Mouse (Mus musculus): Measurements from ENCODE around the gene Mdp1. TPM values are rescaled to one million over a fixed set of nuclear protein-coding genes. Genes with fewer than 3 reads are reported as not detected.

Mdp1 gene
- 73.9 and 80.1 TPM in 2 replicates for polyA plus RNA-seq (2015; fragmentation: Nextera tagmentation; extraction: Ambion mirVana)

DNA sequence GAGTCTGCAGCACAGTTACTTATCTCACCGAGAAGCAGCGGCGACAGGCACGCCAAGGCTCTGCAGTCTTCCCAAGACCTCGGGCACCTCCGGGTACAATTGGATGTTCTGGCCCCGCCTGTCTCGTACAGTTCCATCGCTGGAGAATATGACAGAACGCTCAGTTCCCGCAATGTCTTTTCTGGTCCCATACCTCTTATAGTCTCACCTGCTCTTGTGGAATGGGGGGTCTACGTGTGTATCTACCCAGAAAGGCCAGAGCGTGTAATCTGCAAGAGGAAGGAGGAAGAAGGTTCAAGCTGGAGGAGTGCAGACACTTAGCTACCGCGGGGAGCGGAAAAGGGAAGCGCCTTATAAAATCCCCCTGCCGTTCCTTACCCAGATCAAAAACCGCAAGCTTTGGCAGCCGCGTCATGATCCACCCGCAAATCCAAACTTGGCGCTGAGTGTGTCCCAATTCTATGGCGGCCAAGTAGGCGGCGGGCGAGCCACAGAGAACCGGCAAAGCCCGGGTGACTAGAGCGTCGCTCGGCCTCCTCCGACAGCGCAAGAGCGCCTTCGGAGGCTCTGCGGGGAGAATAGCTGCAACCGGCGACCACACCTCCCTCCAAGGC is at the start of gene Mdp1:
Gene Mdp1 (minus strand): TSS at position 549 of the 614 bp plus-strand sequence.

DNA sequence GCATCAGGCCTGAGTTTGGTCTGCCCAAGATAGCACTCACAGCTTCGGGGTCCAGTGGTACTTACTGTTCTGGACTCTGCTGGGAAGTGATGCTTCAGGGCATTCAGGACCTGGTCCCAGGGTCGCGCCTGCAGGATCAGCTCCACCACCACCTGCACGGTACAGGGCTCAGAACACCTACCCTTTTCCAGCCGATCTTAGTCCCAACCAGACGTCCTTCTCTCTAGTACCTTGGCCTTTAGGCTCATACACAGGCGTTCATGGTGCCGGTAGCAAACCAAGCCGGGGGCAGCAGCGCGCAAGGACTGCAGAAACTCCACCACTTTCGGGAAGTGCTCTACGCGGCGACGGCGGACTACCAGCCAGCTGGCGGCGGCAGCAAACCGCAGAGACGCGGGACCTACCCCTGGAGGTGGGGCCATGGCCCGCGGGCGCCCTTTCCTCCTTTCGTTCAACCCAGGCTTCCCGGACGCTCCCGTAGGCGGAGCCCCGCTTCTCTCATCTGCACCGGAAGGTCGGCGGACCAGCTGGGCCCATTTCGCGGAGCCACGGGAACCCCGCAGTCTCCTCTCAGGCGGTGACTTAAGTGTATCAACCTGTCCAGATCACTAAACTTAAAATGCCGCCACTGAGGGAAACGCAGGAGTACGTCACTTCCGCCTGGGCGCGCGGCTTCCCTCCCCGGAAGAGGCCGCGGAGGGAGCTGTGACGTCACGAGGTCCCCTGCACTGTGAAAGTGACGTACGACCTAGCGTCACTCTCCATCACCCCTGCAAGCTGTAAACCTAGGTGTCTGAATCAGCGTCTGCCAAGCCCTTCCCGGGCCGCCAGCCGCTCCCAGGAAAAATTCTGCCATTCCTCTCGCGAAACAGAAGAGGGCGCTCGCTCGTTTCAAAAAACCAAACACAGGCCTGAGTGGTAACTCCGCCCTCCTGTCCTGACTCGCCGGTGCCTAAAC is 21.1 kb upstream of the Mdp1 start, which contains the start of gene Tinf2:
Gene Tinf2 (minus strand): TSS at position 661 of the 958 bp plus-strand sequence.

GRCm38 (mm10) chr14:55671833-55672740 is 11.8 kb upstream of the Mdp1 start, which contains the start of the genes Gmpr2 and Nedd8:
Gmpr2 (plus strand) TSS chr14:55671941.
Nedd8 (minus strand) TSS chr14:55672124.

GRCm38 (mm10) chr14:55649884-55650283 is 10.4 kb downstream of the Mdp1 start, which contains the start of gene Tssk4:
Tssk4 (plus strand) TSS chr14:55650184.

GRCm38 (mm10) chr14:55643060-55643907 is 17.0 kb downstream of the Mdp1 start, which contains the start of gene Tm9sf1:
Tm9sf1 (minus strand) TSS chr14:55643806.

DNA sequence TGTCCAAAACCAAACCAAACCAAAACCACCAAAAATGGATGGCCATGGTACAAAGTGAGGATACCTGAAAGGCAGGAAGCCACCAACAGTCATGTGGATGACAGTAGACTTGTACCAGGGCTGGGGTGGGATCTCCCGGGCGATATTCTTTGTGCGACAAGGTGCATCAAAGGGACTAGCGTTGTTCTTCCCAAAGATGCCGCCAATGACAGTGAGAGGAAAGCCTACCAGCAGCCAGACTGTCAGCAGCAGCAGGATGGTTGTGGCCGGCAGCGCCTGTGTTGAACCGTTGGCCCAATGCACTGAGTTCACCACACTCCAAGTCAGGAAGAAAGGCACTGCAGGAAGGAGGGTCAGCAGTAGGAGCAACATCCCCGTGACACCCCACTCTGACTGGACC is 22.5 kb downstream of the Mdp1 start, which contains the start of gene Gm49378:
Gene Gm49378 (minus strand): TSS at position 101 of the 400 bp plus-strand sequence.

DNA sequence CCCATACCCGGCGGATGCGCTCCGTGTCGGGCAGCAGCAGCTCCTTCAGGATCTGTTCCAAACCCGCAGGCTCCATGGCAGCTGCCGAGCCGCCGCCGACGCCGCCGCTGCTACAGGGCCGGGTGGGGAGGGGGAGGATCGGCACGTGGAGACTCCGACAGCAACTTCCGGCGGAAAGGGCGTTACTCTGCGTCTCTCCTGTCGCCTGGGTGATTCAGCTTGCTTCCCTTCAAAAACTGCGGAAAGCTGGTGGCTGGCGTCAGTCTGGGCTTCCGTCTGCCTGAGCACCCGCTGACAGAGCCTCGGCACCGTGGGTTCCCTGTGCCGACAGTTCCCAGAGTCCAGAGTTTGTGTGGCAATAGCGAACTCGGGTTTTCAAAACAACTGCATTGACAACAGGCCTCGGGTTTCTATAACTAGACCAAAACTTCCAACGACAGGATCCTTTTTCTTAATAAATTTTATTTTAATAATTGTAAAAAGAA is 24.7 kb downstream of the Mdp1 start, which contains the start of gene Ipo4:
Gene Ipo4 (minus strand): TSS at position 435 of the 485 bp plus-strand sequence.

GRCm38 (mm10) chr14:55617822-55618221 is 42.5 kb downstream of the Mdp1 start, which contains the start of gene Rec8:
Rec8 (plus strand) TSS chr14:55618037.

Other genes with a start within 250 kb of the Mdp1 start
- 23.9 and 29.2 TPM in 2 replicates for gene Dhrs4, start 181.8 kb downstream of the Mdp1 start, polyA plus RNA-seq (2015; fragmentation: Nextera tagmentation; extraction: Ambion mirVana)
- 22.4 and 27.9 TPM in 2 replicates for gene Carmil3, start 169.9 kb downstream of the Mdp1 start, polyA plus RNA-seq (2015; fragmentation: Nextera tagmentation; extraction: Ambion mirVana)
- gene Cpne6, start 150.1 kb downstream of the Mdp1 start, polyA plus RNA-seq (2015; fragmentation: Nextera tagmentation; extraction: Ambion mirVana): 72.7 and 73.7 TPM in 2 replicates
- gene Nrl, start 135.5 kb downstream of the Mdp1 start, polyA plus RNA-seq (2015; fragmentation: Nextera tagmentation; extraction: Ambion mirVana): 0.53 and 0.66 TPM in 2 replicates
- 28.3 and 29.6 TPM in 2 replicates for gene Pck2, start 120.2 kb downstream of the Mdp1 start, polyA plus RNA-seq (2015; fragmentation: Nextera tagmentation; extraction: Ambion mirVana)
- gene Dcaf11, start 100.5 kb downstream of the Mdp1 start, polyA plus RNA-seq (2015; fragmentation: Nextera tagmentation; extraction: Ambion mirVana): 77.2 and 77.8 TPM in 2 replicates
- 0.83 and 1.1 TPM in 2 replicates for gene A730061H03Rik, start 100.1 kb downstream of the Mdp1 start, polyA plus RNA-seq (2015; fragmentation: Nextera tagmentation; extraction: Ambion mirVana)
- gene Fitm1, start 84.9 kb downstream of the Mdp1 start, polyA plus RNA-seq (2015; fragmentation: Nextera tagmentation; extraction: Ambion mirVana): 0.32 TPM in 1 of 2 replicates, not detected in the other
- gene Psme1, start 82.4 kb downstream of the Mdp1 start, polyA plus RNA-seq (2015; fragmentation: Nextera tagmentation; extraction: Ambion mirVana): 218 and 246 TPM in 2 replicates
- gene Emc9, start 75.2 kb downstream of the Mdp1 start, polyA plus RNA-seq (2015; fragmentation: Nextera tagmentation; extraction: Ambion mirVana): 92.8 and 99.8 TPM in 2 replicates
- 154 and 183 TPM in 2 replicates for gene Psme2, start 69.4 kb downstream of the Mdp1 start, polyA plus RNA-seq (2015; fragmentation: Nextera tagmentation; extraction: Ambion mirVana)
- 16.4 and 23.6 TPM in 2 replicates for gene Rnf31, start 68.8 kb downstream of the Mdp1 start, polyA plus RNA-seq (2015; fragmentation: Nextera tagmentation; extraction: Ambion mirVana)
- gene Irf9, start 56.9 kb downstream of the Mdp1 start, polyA plus RNA-seq (2015; fragmentation: Nextera tagmentation; extraction: Ambion mirVana): 10.0 and 13.8 TPM in 2 replicates
- gene Rec8, start 42.5 kb downstream of the Mdp1 start, polyA plus RNA-seq (2015; fragmentation: Nextera tagmentation; extraction: Ambion mirVana): 14.5 and 14.7 TPM in 2 replicates
- gene Ipo4, start 24.6 kb downstream of the Mdp1 start, polyA plus RNA-seq (2015; fragmentation: Nextera tagmentation; extraction: Ambion mirVana): 91.3 and 115 TPM in 2 replicates
- gene Gm49378, start 22.6 kb downstream of the Mdp1 start, polyA plus RNA-seq (2015; fragmentation: Nextera tagmentation; extraction: Ambion mirVana): 1.4 and 1.9 TPM in 2 replicates
- 56.4 and 60.8 TPM in 2 replicates for gene Tm9sf1, start 16.7 kb downstream of the Mdp1 start, polyA plus RNA-seq (2015; fragmentation: Nextera tagmentation; extraction: Ambion mirVana)
- 0.18 and 0.27 TPM in 2 replicates for gene Tssk4, start 10.3 kb downstream of the Mdp1 start, polyA plus RNA-seq (2015; fragmentation: Nextera tagmentation; extraction: Ambion mirVana)
- gene Gmpr2, start 11.4 kb upstream of the Mdp1 start, polyA plus RNA-seq (2015; fragmentation: Nextera tagmentation; extraction: Ambion mirVana): 39.0 and 39.8 TPM in 2 replicates
- gene Nedd8, start 11.6 kb upstream of the Mdp1 start, polyA plus RNA-seq (2015; fragmentation: Nextera tagmentation; extraction: Ambion mirVana): 600 and 637 TPM in 2 replicates
- gene Tinf2, start 21.3 kb upstream of the Mdp1 start, polyA plus RNA-seq (2015; fragmentation: Nextera tagmentation; extraction: Ambion mirVana): 23.1 and 26.2 TPM in 2 replicates
- gene Tgm1, start 53.4 kb upstream of the Mdp1 start, polyA plus RNA-seq (2015; fragmentation: Nextera tagmentation; extraction: Ambion mirVana): 0.19 and 0.46 TPM in 2 replicates
- gene Rabggta, start 61.8 kb upstream of the Mdp1 start, polyA plus RNA-seq (2015; fragmentation: Nextera tagmentation; extraction: Ambion mirVana): 51.6 and 55.1 TPM in 2 replicates
- gene Dhrs1, start 85.2 kb upstream of the Mdp1 start, polyA plus RNA-seq (2015; fragmentation: Nextera tagmentation; extraction: Ambion mirVana): 98.5 and 99.2 TPM in 2 replicates
- 18.9 and 24.6 TPM in 2 replicates for gene Nop9, start 85.2 kb upstream of the Mdp1 start, polyA plus RNA-seq (2015; fragmentation: Nextera tagmentation; extraction: Ambion mirVana)
- gene Cideb, start 98.0 kb upstream of the Mdp1 start, polyA plus RNA-seq (2015; fragmentation: Nextera tagmentation; extraction: Ambion mirVana): 0.57 and 0.76 TPM in 2 replicates
- 0.50 and 0.74 TPM in 2 replicates for gene Ltb4r2, start 100.9 kb upstream of the Mdp1 start, polyA plus RNA-seq (2015; fragmentation: Nextera tagmentation; extraction: Ambion mirVana)
- 0.38 and 1.1 TPM in 2 replicates for gene Ltb4r1, start 105.5 kb upstream of the Mdp1 start, polyA plus RNA-seq (2015; fragmentation: Nextera tagmentation; extraction: Ambion mirVana)
- gene Adcy4, start 123.6 kb upstream of the Mdp1 start, polyA plus RNA-seq (2015; fragmentation: Nextera tagmentation; extraction: Ambion mirVana): 2.4 and 2.6 TPM in 2 replicates
- gene Ripk3, start 128.4 kb upstream of the Mdp1 start, polyA plus RNA-seq (2015; fragmentation: Nextera tagmentation; extraction: Ambion mirVana): 1.4 and 1.5 TPM in 2 replicates
- 5.1 and 5.7 TPM in 2 replicates for gene Nfatc4, start 162.6 kb upstream of the Mdp1 start, polyA plus RNA-seq (2015; fragmentation: Nextera tagmentation; extraction: Ambion mirVana)
- gene Nynrin, start 193.5 kb upstream of the Mdp1 start, polyA plus RNA-seq (2015; fragmentation: Nextera tagmentation; extraction: Ambion mirVana): 5.8 and 6.7 TPM in 2 replicates
- gene Cbln3, start 223.9 kb upstream of the Mdp1 start, polyA plus RNA-seq (2015; fragmentation: Nextera tagmentation; extraction: Ambion mirVana): 0.68 and 1.0 TPM in 2 replicates
- 6.2 and 7.5 TPM in 2 replicates for gene Khnyn, start 224.4 kb upstream of the Mdp1 start, polyA plus RNA-seq (2015; fragmentation: Nextera tagmentation; extraction: Ambion mirVana)
- 141 and 152 TPM in 2 replicates for gene Sdr39u1, start 239.8 kb upstream of the Mdp1 start, polyA plus RNA-seq (2015; fragmentation: Nextera tagmentation; extraction: Ambion mirVana)

All from neural tube, postnatal 0 days (tissue).